Mouse (Mus musculus) MEL (cell line): ENCODE measurements around the gene Flcn. TPM values are rescaled to one million over a fixed set of nuclear protein-coding genes. Genes with fewer than 3 reads are reported as not detected.

Experiments
- DNase-seq: peaks from one replicate; pipeline ENCODE4 v3.0.0; 2011; ENCODE audit warnings: low read depth, low spot score
- H3K27ac ChIP-seq: 2 replicates; pipeline ENCODE4 v1.5.1; 2012; ENCODE audit warnings: low read depth, mild to moderate bottlenecking, control low read depth, low read length, moderate library complexity; ENCODE audit not compliant: control insufficient read depth
- H3K27me3 ChIP-seq, 2 experiments: fragments of 150-350 bp in 1 of 2; sonication (generic) in 1 of 2; 2 replicates each; pipeline ENCODE4 v1.6.1; 2012; ENCODE audit warnings: low read length in 2 of 2, mild to moderate bottlenecking in 2 of 2, improper control_type of control experiment in 1 of 2, moderate library complexity in 1 of 2; ENCODE audit not compliant: insufficient read depth in 2 of 2, control insufficient read depth in 1 of 2
- H3K36me3 ChIP-seq, 2 experiments: 2 replicates each; pipeline ENCODE4 v1.6.1; 2012 to 2014; ENCODE audit warnings: low read length in 2 of 2, improper control_type of control experiment in 1 of 2, inconsistent platforms in 1 of 2, mild to moderate bottlenecking in 1 of 2; ENCODE audit not compliant: insufficient read depth in 2 of 2, control insufficient read depth in 1 of 2
- H3K4me1 ChIP-seq, 2 experiments: fragments of 150-350 bp in 1 of 2; sonication (generic) in 1 of 2; 2 replicates each; pipeline ENCODE4 v1.6.1; 2012; ENCODE audit warnings: low read length in 2 of 2, improper control_type of control experiment in 1 of 2, mild to moderate bottlenecking in 1 of 2; ENCODE audit not compliant: insufficient read depth in 2 of 2, control insufficient read depth in 1 of 2
- H3K4me3 ChIP-seq, 2 experiments: fragments of 150-350 bp in 1 of 2; sonication (generic) in 1 of 2; 2 replicates each; pipeline ENCODE4 v1.5.1; 2012; ENCODE audit warnings: low read depth in 2 of 2, low read length in 2 of 2, mild to moderate bottlenecking in 2 of 2, moderate library complexity in 2 of 2, control low read depth in 1 of 2, improper control_type of control experiment in 1 of 2; ENCODE audit not compliant: control insufficient read depth in 1 of 2, insufficient read depth in 1 of 2
- H3K79me2 ChIP-seq: 2 replicates; pipeline ENCODE4 v1.6.1; 2012; ENCODE audit warnings: mild to moderate bottlenecking, low read length, moderate library complexity; ENCODE audit not compliant: control insufficient read depth, poor library complexity, insufficient read depth
- H3K9ac ChIP-seq: 2 replicates; pipeline ENCODE4 v1.6.1; 2012; ENCODE audit warnings: low read depth, mild to moderate bottlenecking, control low read depth, low read length, moderate library complexity; ENCODE audit not compliant: control insufficient read depth, poor library complexity, severe bottlenecking
- H3K9me3 ChIP-seq: fragments of 150-350 bp; sonication (generic); replicated peaks from 2 replicates; pipeline ENCODE4 v1.6.1; 2012; ENCODE audit warnings: mild to moderate bottlenecking, low read length, improper control_type of control experiment, moderate library complexity; ENCODE audit not compliant: insufficient read depth
- BHLHE40 ChIP-seq: IDR thresholded peaks from 2 replicates; pipeline ENCODE4 v1.6.1; 2012; ENCODE audit warnings: low read depth, mild to moderate bottlenecking, inconsistent platforms, low read length, improper control_type of control experiment, borderline replicate concordance
- CHD1 ChIP-seq: IDR thresholded peaks from 2 replicates; pipeline ENCODE4 v1.6.1; 2012; ENCODE audit warnings: low read depth, mild to moderate bottlenecking, inconsistent platforms, low read length, improper control_type of control experiment
- CTCF ChIP-seq, 3 experiments: IDR thresholded peaks in 2 of 3; conservative IDR thresholded peaks in 1 of 3; 2 replicates each; pipeline ENCODE4 v1.5.1; 2011 to 2012; ENCODE audit warnings: low read length in 3 of 3, low read depth in 2 of 3, mild to moderate bottlenecking in 2 of 3, improper control_type of control experiment in 1 of 3, inconsistent platforms in 1 of 3, mixed read lengths in 1 of 3, moderate library complexity in 1 of 3; ENCODE audit not compliant: control insufficient read depth in 1 of 3, insufficient read depth in 1 of 3, poor library complexity in 1 of 3, severe bottlenecking in 1 of 3
- E2F4 ChIP-seq: IDR thresholded peaks from 2 replicates; pipeline ENCODE4 v1.6.1; 2011; ENCODE audit warnings: low read depth, low read length, improper control_type of control experiment, borderline replicate concordance
- KAT2A ChIP-seq: conservative IDR thresholded peaks from 2 replicates; pipeline ENCODE4 v1.6.1; 2012; ENCODE audit warnings: low read depth, low read length, improper control_type of control experiment, inconsistent platforms
- MEF2A ChIP-seq: IDR thresholded peaks from 2 replicates; pipeline ENCODE4 v1.6.1; 2014; ENCODE audit warnings: low read depth, mild to moderate bottlenecking, inconsistent platforms, low read length, improper control_type of control experiment; ENCODE audit not compliant: poor library complexity, insufficient replicate concordance, severe bottlenecking; ENCODE audit errors: extremely low read depth
- MYB ChIP-seq: IDR thresholded peaks from 2 replicates; pipeline ENCODE4 v1.6.1; 2011; ENCODE audit warnings: mild to moderate bottlenecking, low read depth, low read length, improper control_type of control experiment
- NELFE ChIP-seq: IDR thresholded peaks from 2 replicates; pipeline ENCODE4 v1.6.1; 2011; ENCODE audit warnings: low read depth, low read length, improper control_type of control experiment
- NRF1 ChIP-seq: IDR thresholded peaks from 2 replicates; pipeline ENCODE4 v1.6.1; 2014; ENCODE audit warnings: low read depth, mild to moderate bottlenecking, inconsistent platforms, low read length, improper control_type of control experiment, moderate library complexity; ENCODE audit not compliant: poor library complexity, insufficient read depth, severe bottlenecking
- POLR2A ChIP-seq, 2 experiments: IDR thresholded peaks; 2 replicates each; pipeline ENCODE4 v1.6.1; 2011 to 2012; ENCODE audit warnings: low read length in 2 of 2, mild to moderate bottlenecking in 2 of 2, control low read depth in 1 of 2, improper control_type of control experiment in 1 of 2, low read depth in 1 of 2, moderate library complexity in 1 of 2; ENCODE audit not compliant: control insufficient read depth in 1 of 2, insufficient read depth in 1 of 2, poor library complexity in 1 of 2
- POLR2AphosphoS5 ChIP-seq: IDR thresholded peaks from 2 replicates; pipeline ENCODE4 v1.6.1; 2012; ENCODE audit warnings: low read depth, borderline replicate concordance, mild to moderate bottlenecking, inconsistent platforms, low read length, moderate library complexity, mixed read lengths
- RCOR1 ChIP-seq: IDR thresholded peaks from 2 replicates; pipeline ENCODE4 v1.6.1; 2012; ENCODE audit warnings: low read depth, mild to moderate bottlenecking, inconsistent platforms, low read length, improper control_type of control experiment
- SMC3 ChIP-seq: IDR thresholded peaks from 2 replicates; pipeline ENCODE4 v1.6.1; 2011; ENCODE audit warnings: low read depth, low read length, improper control_type of control experiment
- USF1 ChIP-seq: IDR thresholded peaks from 2 replicates; pipeline ENCODE4 v1.6.1; 2014; ENCODE audit warnings: low read depth, mild to moderate bottlenecking, inconsistent platforms, low read length, improper control_type of control experiment, moderate library complexity
- USF2 ChIP-seq, 2 experiments: IDR thresholded peaks; 2 replicates each; pipeline ENCODE4 v1.6.1; 2011 to 2012; ENCODE audit warnings: improper control_type of control experiment in 2 of 2, low read length in 2 of 2, borderline replicate concordance in 1 of 2, inconsistent platforms in 1 of 2, low read depth in 1 of 2, mild to moderate bottlenecking in 1 of 2; ENCODE audit not compliant: insufficient read depth in 1 of 2
- polyA plus RNA-seq, 2 experiments: library from polyadenylated mRNA; stranded (reverse) in 1 of 2; unstranded in 1 of 2; fragments of >175 nt in 1 of 2; fragments of >200 nt in 1 of 2; gene quantifications; 2 replicates each; pipeline versions ENCODE4 v1.2.1 to v1.2.4; 2012; ENCODE audit warnings: low replicate concordance in 2 of 2, low read depth in 1 of 2; ENCODE audit not compliant: insufficient read length in 2 of 2, insufficient read depth in 1 of 2, missing spikeins in 1 of 2
- total RNA-seq: library from RNA; depleted of rRNA; stranded (reverse); fragments of 300-350 nt; gene quantifications from 2 replicates; pipeline ENCODE4 v1.2.3, GENCODE M21; 2012

The Flcn gene
- total and polyA plus RNA-seq, 3 experiments, result 33.7 to 36.1 TPM; not detected in 1

DNA sequence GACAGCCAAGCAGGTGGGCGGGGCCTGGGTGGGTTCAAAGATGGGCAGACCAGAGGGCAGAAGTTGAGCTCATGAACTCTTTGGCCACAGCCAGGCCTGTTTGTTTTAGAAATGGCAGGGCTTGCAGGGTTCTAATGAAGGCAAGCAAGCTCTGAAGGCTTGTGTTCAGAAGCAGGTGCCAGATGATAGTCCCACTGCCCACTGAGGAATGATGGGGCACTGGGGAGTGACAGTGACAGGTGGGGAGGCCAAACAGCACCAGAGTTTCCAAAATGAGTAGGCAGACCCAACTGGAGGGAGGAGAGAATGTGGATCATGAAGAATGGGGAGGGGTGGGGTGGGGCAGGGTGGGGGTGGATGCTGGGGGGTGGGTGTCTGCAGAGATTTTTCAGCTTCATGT lies 4.6 kb downstream of the Flcn start:
- Histone ChIP-seq H3K36me3 (peaks cover 5 to 15% of the 10 kb centered on the region in 2 experiments), H3K4me1 (peaks cover 0 to 6% of the 10 kb centered on the region in 2 experiments; a peak in 2 of 4 replicates), H3K79me2 (peaks cover 17% of the 10 kb centered on the region), H3K27ac (no peak overlapping the region), H3K9me3 (no peaks in the 10 kb centered on the region), H3K4me3 (no peak overlapping the region), H3K9ac (no peak overlapping the region), H3K27me3 (no peaks in the 10 kb centered on the region)
- TF ChIP-seq NRF1, result no peak
- no peak for TF ChIP-seq BHLHE40
- no peak for TF ChIP-seq RCOR1
- TF ChIP-seq SMC3, result no peak
- TF ChIP-seq CHD1, result no peak
- TF ChIP-seq MEF2A, result no peak
- DNase-seq, result no peak

DNA sequence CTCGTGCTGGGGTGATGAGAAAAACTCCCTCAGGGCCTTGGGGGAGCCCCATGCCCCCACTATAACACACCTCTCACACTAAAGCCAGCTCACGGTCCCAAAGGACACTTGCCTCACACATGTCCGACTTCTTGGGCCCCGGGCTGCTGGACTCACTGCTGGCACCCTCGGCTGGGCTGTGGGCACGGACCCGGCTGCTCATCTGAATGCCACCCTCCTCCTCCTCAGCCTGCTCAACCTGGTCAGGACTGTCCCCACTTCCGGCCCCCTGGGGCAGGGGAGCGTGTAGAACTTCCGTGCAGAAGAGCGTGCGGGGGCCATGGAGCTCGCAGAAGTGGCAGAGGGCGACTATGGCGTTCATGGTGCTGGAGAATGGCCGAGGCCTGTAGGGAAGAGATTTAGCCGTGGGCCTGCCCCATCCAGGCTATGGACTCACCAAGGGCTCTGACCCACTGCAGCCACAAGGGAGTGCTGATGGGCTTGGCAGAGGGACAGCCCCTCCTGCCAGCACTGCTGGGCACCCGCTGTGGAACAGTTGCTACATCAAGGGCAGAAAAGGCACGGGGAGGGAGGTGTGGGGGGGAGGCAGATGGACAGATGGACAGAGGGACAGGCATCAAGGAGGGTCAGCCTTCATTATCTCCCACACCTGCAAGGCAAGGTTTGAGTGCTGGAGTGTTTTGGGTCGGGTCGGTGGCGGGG lies 5.3 kb downstream of the Flcn start:
- Histone ChIP-seq H3K27me3 (no peaks in the 10 kb centered on the region), H3K9me3 (no peaks in the 10 kb centered on the region), H3K4me1 (peaks cover 0 to 6% of the 10 kb centered on the region in 2 experiments; a peak in 2 of 4 replicates), H3K4me3 (no peak overlapping the region), H3K9ac (no peak overlapping the region), H3K27ac (no peak overlapping the region), H3K36me3 (peaks cover 5 to 22% of the 10 kb centered on the region in 2 experiments), H3K79me2 (peaks cover 13% of the 10 kb centered on the region)
- no peak for DNase-seq
- TF ChIP-seq NELFE (no peak), MYB (no peak), E2F4 (no peak), KAT2A (no peak), POLR2A (IDR thresholded peaks at IDR 0.05; ENCODE audit: control insufficient read depth in 1 of 2, insufficient read depth in 1 of 2, low read depth in 1 of 2, low read length in 2 of 2, poor library complexity in 1 of 2) (no peak), USF2 (IDR thresholded peaks at IDR 0.05; ENCODE audit: borderline replicate concordance in 1 of 2, insufficient read depth in 1 of 2, low read depth in 1 of 2, low read length in 2 of 2) (no peak), POLR2AphosphoS5 (no peak), USF1 (no peak), CTCF (IDR thresholded peaks at IDR 0.05 in 2 of 3, conservative IDR thresholded peaks at IDR 0.05 in 1 of 3; ENCODE audit: control insufficient read depth in 1 of 3, insufficient read depth in 1 of 3, low read depth in 2 of 3, low read length in 3 of 3, poor library complexity in 1 of 3, severe bottlenecking in 1 of 3) (no peak)
